Comparison of ENCODE assay signal across 20 mouse cellular contexts in the genomic region with DNA sequence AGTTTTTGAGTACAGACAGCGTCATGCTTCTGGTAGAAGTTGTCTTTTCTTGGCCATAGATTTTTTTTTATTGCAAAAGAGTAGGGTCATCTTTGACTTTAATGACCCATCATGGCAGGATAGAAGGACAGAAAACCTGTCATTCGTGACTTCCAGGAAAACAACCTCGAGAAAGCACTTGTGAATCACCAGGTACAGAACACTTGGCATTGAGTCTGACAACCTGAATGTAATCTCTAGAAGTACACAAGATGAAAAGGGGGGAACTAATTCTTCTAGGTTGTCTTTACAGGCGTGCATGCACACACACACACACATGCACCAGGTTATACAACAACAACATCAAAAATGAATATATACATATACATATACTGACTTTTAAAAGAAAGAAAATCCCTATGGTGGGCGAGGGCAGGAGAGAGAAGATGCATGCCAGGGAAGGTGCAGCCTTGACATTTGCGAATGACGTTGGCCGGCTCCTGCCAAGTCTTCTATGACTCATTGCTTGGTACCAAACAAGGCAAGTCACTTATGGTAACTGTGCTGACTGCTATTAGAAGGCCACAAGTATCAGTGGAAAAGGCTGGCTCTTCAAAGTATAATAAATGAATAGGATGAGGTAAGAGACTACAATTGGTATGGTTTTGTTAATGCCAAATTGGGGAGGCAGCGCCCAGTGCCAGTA.
DNase-seq lines count a peak whose midpoint lies in the region.
"Had no signal": no experiment of that assay in that cellular context is flagged by ENCODE, and none has a peak within 500 bp of the region (broad histone marks: within the 10 kb centered on the region; RNA-seq: fewer than 3 reads in every experiment).

No protein-coding gene starts in this region.

- H3K27me3 ChIP-seq in heart, embryonic 10.5 days (ENCODE audit: insufficient read depth, poor library complexity, severe bottlenecking), result no peaks in the 10 kb centered on the region
- H3K27me3 ChIP-seq: forebrain, embryonic 12.5 days; megakaryocyte, embryonic 14.5 days; midbrain, embryonic 15.5 days; neural tube, embryonic 15.5 days had no signal

- 79% methylated on average over 9 of the region's 9 CpGs for WGBS in heart, embryonic 10.5 days

- H3K4me1 ChIP-seq in heart, embryonic 10.5 days, result no peaks in the 10 kb centered on the region
- H3K4me1 ChIP-seq: limb, embryonic 10.5 days; megakaryocyte, embryonic 14.5 days had no signal

- no peak overlapping the region for H3K27ac ChIP-seq in heart, embryonic 10.5 days
- H3K27ac ChIP-seq: forebrain, embryonic 12.5 days; limb, embryonic 10.5 days; midbrain, embryonic 15.5 days; neural tube, embryonic 15.5 days had no signal

- no peaks in the 10 kb centered on the region for H3K36me3 ChIP-seq in heart, embryonic 10.5 days
- H3K36me3 ChIP-seq: limb, embryonic 10.5 days had no signal

- DNase-seq in cerebellum, adult 18-20 months, result peak; percentile 50 to 63
- DNase-seq in cerebellum, adult 9-11 months, result no peak
- DNase-seq in heart, adult 18-20 months, result peak; percentile 13 to 39
- DNase-seq in heart, embryonic 10.5 days (ENCODE audit: low spot score), result no peak
- peak; percentile 36 to 39 for DNase-seq in right cerebral cortex, postnatal 36 days (ENCODE audit: low spot score in 2 of 2)
- DNase-seq in right cerebral cortex, postnatal 10 days (ENCODE audit: low spot score in 2 of 2), result no peak
- DNase-seq in gastrocnemius, adult 8-10 months (ENCODE audit: low spot score in 2 of 2), result no peak
- DNase-seq in neural tube, embryonic 10.5 days (ENCODE audit: extremely low spot score, low spot score), result no peak
- DNase-seq: gastrocnemius, postnatal 25 days; kidney, adult 11 months; layer of hippocampus, postnatal 36 days; liver, postnatal 0 days; lung, postnatal 14 days; thymus, postnatal 36 days had no signal

- no peak overlapping the region for H3K4me3 ChIP-seq in heart, embryonic 10.5 days
- H3K4me3 ChIP-seq: forebrain, embryonic 12.5 days; limb, embryonic 10.5 days; megakaryocyte, embryonic 14.5 days; midbrain, embryonic 15.5 days; myocyte; neural tube, embryonic 15.5 days had no signal

- H3K9me3 ChIP-seq in heart, embryonic 10.5 days, result no peaks in the 10 kb centered on the region
- H3K9me3 ChIP-seq: forebrain, embryonic 12.5 days; limb, embryonic 10.5 days; midbrain, embryonic 15.5 days; neural tube, embryonic 15.5 days had no signal

Comparison
In these comparisons a context has a peak if more than half of its experiments do, and no peak if none do; other contexts are left out.
1. DNase-seq: peak in cerebellum, adult 18-20 months (2 of 2), heart, adult 18-20 months (2 of 2) and right cerebral cortex, postnatal 36 days (2 of 2); none in cerebellum, adult 9-11 months (single experiment), heart, embryonic 10.5 days (single experiment), right cerebral cortex, postnatal 10 days (0 of 2), gastrocnemius, adult 8-10 months (0 of 2) and neural tube, embryonic 10.5 days (single experiment).